Mouse (Mus musculus) testis, adult 10 weeks (tissue): ENCODE measurements around the gene Fsip1. TPM values are rescaled to one million over a fixed set of nuclear protein-coding genes. Genes with fewer than 3 reads are reported as not detected.

Source experiments
- polyA plus RNA-seq: library from polyadenylated mRNA; stranded (reverse); fragments of 350-450 nt; fragmentation: Illumina TruSeq; extraction: RNeasy Lipid Tissue Mini Kit (QIAGEN cat#74804); gene quantifications from one replicate; pipeline ENCODE4 v1.2.3, GENCODE M21; 2014; ENCODE audit warnings: low read depth, low replicate concordance

Gene Fsip1
- 177 TPM for polyA plus RNA-seq

GRCm38 (mm10) chr2:118256621-118257053 lies at the start of gene Fsip1:
Gene Fsip1 (minus strand): TSS chr2:118256966.

GRCm38 (mm10) chr2:118111488-118112131 lies 145.2 kb downstream of the Fsip1 start, which contains the start of gene Thbs1:
Gene Thbs1 (plus strand): TSS chr2:118111876.

Other genes starting within 250 kb of the Fsip1 start
- gene Thbs1, start 145.1 kb downstream of the Fsip1 start, polyA plus RNA-seq, result 2.2 TPM
- 0.07 TPM for gene Gpr176, start 116.5 kb upstream of the Fsip1 start, polyA plus RNA-seq
- 4.4 TPM for gene Eif2ak4, start 131.7 kb upstream of the Fsip1 start, polyA plus RNA-seq
- 244 TPM for gene Srp14, start 222.7 kb upstream of the Fsip1 start, polyA plus RNA-seq